Mouse (Mus musculus): Measurements from ENCODE around the gene Baiap3. TPM values are rescaled to one million over a fixed set of nuclear protein-coding genes. Genes with fewer than 3 reads are reported as not detected.

Baiap3 gene
- polyA plus RNA-seq (2012; rRNA removed): 23.1 and 23.8 TPM in 2 replicates

- peaks cover 12% of the 10 kb centered on the region for H3K27me3 ChIP-seq (ENCODE audit: control insufficient read depth, insufficient read depth, low read length)
- no peak for DNase-seq (ENCODE audit: low read depth in 1 of 2, low spot score in 2 of 2)
Observed at GRCm38 (mm10) chr17:25256140-25256754, at the start of gene Baiap3. Baiap3 (minus strand) TSS chr17:25256364.

GRCm38 (mm10) chr17:25298094-25298493 is 41.9 kb upstream of the Baiap3 start, which contains the start of gene Prss34:
Prss34 (plus strand) TSS chr17:25298394.
- no peak within 1 kb of the TSS for H3K4me3 ChIP-seq (ENCODE audit: extremely low read depth, insufficient read depth, insufficient read length)
- no peaks in the 10 kb centered on the region for H3K27me3 ChIP-seq (ENCODE audit: control insufficient read depth, insufficient read depth, low read length)
- WGBS: 78% methylated on average over 5 of the region's 5 CpGs

More at GRCm38 (mm10) chr17:25256140-25256754, at the start of gene Baiap3:
- Histone ChIP-seq H3K4me1 (ENCODE audit: control insufficient read depth, insufficient read depth, insufficient read length) (peaks cover 16% of the 10 kb centered on the region; the same call in 1 of the 2 replicates), H3K4me3 (ENCODE audit: extremely low read depth, insufficient read depth, insufficient read length) (peak within 1 kb of the TSS; percentile 32; the same call in 1 of the 2 replicates), H3K27ac (ENCODE audit: insufficient read depth, low read length) (no peak within 1 kb of the TSS), H3K36me3 (ENCODE audit: control insufficient read depth, insufficient read depth, low read length) (peaks cover 5% of the 10 kb centered on the region; the same call in 1 of the 2 replicates)
- 4% methylated on average over 35 of the region's 35 CpGs for WGBS
- TF ChIP-seq POLR2A (IDR thresholded peaks at IDR 0.05; ENCODE audit: low read depth, low read length): no peak
- TF ChIP-seq CTCF (IDR thresholded peaks at IDR 0.05; ENCODE audit: extremely low read depth, insufficient read depth, insufficient read length, insufficient replicate concordance): no peak

GRCm38 (mm10) chr17:25294111-25294510 is 37.9 kb upstream of the Baiap3 start:
- no peak overlapping the region for H3K27ac ChIP-seq (ENCODE audit: insufficient read depth, low read length)
- no peak overlapping the region for H3K4me3 ChIP-seq (ENCODE audit: extremely low read depth, insufficient read depth, insufficient read length)
- 70% methylated on average over 1 of the region's 1 CpGs for WGBS
- no peaks in the 10 kb centered on the region for H3K27me3 ChIP-seq (ENCODE audit: control insufficient read depth, insufficient read depth, low read length)
- H3K36me3 ChIP-seq (ENCODE audit: control insufficient read depth, insufficient read depth, low read length): no peaks in the 10 kb centered on the region
- H3K4me1 ChIP-seq (ENCODE audit: control insufficient read depth, insufficient read depth, insufficient read length): no peaks in the 10 kb centered on the region
- TF ChIP-seq CTCF (IDR thresholded peaks at IDR 0.05; ENCODE audit: extremely low read depth, insufficient read depth, insufficient read length, insufficient replicate concordance) (no peak), POLR2A (IDR thresholded peaks at IDR 0.05; ENCODE audit: low read depth, low read length) (no peak)
- DNase-seq (ENCODE audit: low read depth in 1 of 2, low spot score in 2 of 2): no peak

More at GRCm38 (mm10) chr17:25298094-25298493, 41.9 kb upstream of the Baiap3 start, which contains the start of gene Prss34:
- no peaks in the 10 kb centered on the region for H3K36me3 ChIP-seq (ENCODE audit: control insufficient read depth, insufficient read depth, low read length)
- no peak within 1 kb of the TSS for H3K27ac ChIP-seq (ENCODE audit: insufficient read depth, low read length)
- DNase-seq (ENCODE audit: low read depth in 1 of 2, low spot score in 2 of 2): no peak
- H3K4me1 ChIP-seq (ENCODE audit: control insufficient read depth, insufficient read depth, insufficient read length): no peaks in the 10 kb centered on the region
- TF ChIP-seq CTCF (IDR thresholded peaks at IDR 0.05; ENCODE audit: extremely low read depth, insufficient read depth, insufficient read length, insufficient replicate concordance) (no peak), POLR2A (IDR thresholded peaks at IDR 0.05; ENCODE audit: low read depth, low read length) (no peak)

- H3K27me3 ChIP-seq (ENCODE audit: control insufficient read depth, insufficient read depth, low read length): no peaks in the 10 kb centered on the region
- H3K36me3 ChIP-seq (ENCODE audit: control insufficient read depth, insufficient read depth, low read length): no peaks in the 10 kb centered on the region
- H3K4me3 ChIP-seq (ENCODE audit: extremely low read depth, insufficient read depth, insufficient read length): no peak overlapping the region
- no peaks in the 10 kb centered on the region for H3K4me1 ChIP-seq (ENCODE audit: control insufficient read depth, insufficient read depth, insufficient read length)
- WGBS: 55% methylated on average over 5 of the region's 5 CpGs
- H3K27ac ChIP-seq (ENCODE audit: insufficient read depth, low read length): no peak overlapping the region
- TF ChIP-seq POLR2A (IDR thresholded peaks at IDR 0.05; ENCODE audit: low read depth, low read length) (no peak), CTCF (IDR thresholded peaks at IDR 0.05; ENCODE audit: extremely low read depth, insufficient read depth, insufficient read length, insufficient replicate concordance) (no peak)
- DNase-seq (ENCODE audit: low read depth in 1 of 2, low spot score in 2 of 2): no peak
Observed at GRCm38 (mm10) chr17:25293495-25293894, 37.3 kb upstream of the Baiap3 start.

- DNase-seq (ENCODE audit: low read depth in 1 of 2, low spot score in 2 of 2): no peak
- TF ChIP-seq POLR2A (IDR thresholded peaks at IDR 0.05; ENCODE audit: low read depth, low read length): no peak
- 41% methylated on average over 4 of the region's 4 CpGs for WGBS
Observed at GRCm38 (mm10) chr17:25290411-25290810, 34.2 kb upstream of the Baiap3 start.

GRCm38 (mm10) chr17:25288842-25289241 is 32.7 kb upstream of the Baiap3 start:
- peak; percentile 64; the same call in 1 of the 2 replicates for TF ChIP-seq CTCF (IDR thresholded peaks at IDR 0.05; ENCODE audit: extremely low read depth, insufficient read depth, insufficient read length, insufficient replicate concordance)
- TF ChIP-seq POLR2A (IDR thresholded peaks at IDR 0.05; ENCODE audit: low read depth, low read length): no peak
- Histone ChIP-seq H3K36me3 (ENCODE audit: control insufficient read depth, insufficient read depth, low read length) (no peaks in the 10 kb centered on the region), H3K4me1 (ENCODE audit: control insufficient read depth, insufficient read depth, insufficient read length) (no peaks in the 10 kb centered on the region), H3K27me3 (ENCODE audit: control insufficient read depth, insufficient read depth, low read length) (no peaks in the 10 kb centered on the region), H3K4me3 (ENCODE audit: extremely low read depth, insufficient read depth, insufficient read length) (no peak overlapping the region), H3K27ac (ENCODE audit: insufficient read depth, low read length) (no peak overlapping the region)
- 20% methylated on average over 4 of the region's 4 CpGs for WGBS
- peak in 1 of 2 experiments; percentile 47 for DNase-seq (ENCODE audit: low read depth in 1 of 2, low spot score in 2 of 2)

More at GRCm38 (mm10) chr17:25290411-25290810, 34.2 kb upstream of the Baiap3 start:
- Histone ChIP-seq H3K27me3 (ENCODE audit: control insufficient read depth, insufficient read depth, low read length) (no peaks in the 10 kb centered on the region), H3K4me1 (ENCODE audit: control insufficient read depth, insufficient read depth, insufficient read length) (no peaks in the 10 kb centered on the region), H3K36me3 (ENCODE audit: control insufficient read depth, insufficient read depth, low read length) (no peaks in the 10 kb centered on the region), H3K4me3 (ENCODE audit: extremely low read depth, insufficient read depth, insufficient read length) (no peak overlapping the region), H3K27ac (ENCODE audit: insufficient read depth, low read length) (no peak overlapping the region)

- Histone ChIP-seq H3K4me1 (ENCODE audit: control insufficient read depth, insufficient read depth, insufficient read length) (no peaks in the 10 kb centered on the region), H3K36me3 (ENCODE audit: control insufficient read depth, insufficient read depth, low read length) (no peaks in the 10 kb centered on the region), H3K27ac (ENCODE audit: insufficient read depth, low read length) (no peak overlapping the region), H3K4me3 (ENCODE audit: extremely low read depth, insufficient read depth, insufficient read length) (no peak overlapping the region), H3K27me3 (ENCODE audit: control insufficient read depth, insufficient read depth, low read length) (no peaks in the 10 kb centered on the region)
- WGBS: 26% methylated on average over 3 of the region's 3 CpGs
- TF ChIP-seq CTCF (IDR thresholded peaks at IDR 0.05; ENCODE audit: extremely low read depth, insufficient read depth, insufficient read length, insufficient replicate concordance) (peak; percentile 93; the same call in 1 of the 2 replicates), POLR2A (IDR thresholded peaks at IDR 0.05; ENCODE audit: low read depth, low read length) (no peak)
- DNase-seq (ENCODE audit: low read depth in 1 of 2, low spot score in 2 of 2): peak; percentile 45 to 69
Observed at GRCm38 (mm10) chr17:25285033-25285432, 28.9 kb upstream of the Baiap3 start.
